Mouse (Mus musculus): ENCODE measurements around the gene Ccdc91. TPM values are rescaled to one million over a fixed set of nuclear protein-coding genes. Genes with fewer than 3 reads are reported as not detected.

Ccdc91 gene
- polyA plus RNA-seq, 1 experiment: 17.5 TPM

GRCm38 (mm10) chr6:147671366-147671765 lies 195.7 kb downstream of the Ccdc91 start:
- WGBS: 89% methylated on average over 1 of the region's 1 CpGs
- Histone ChIP-seq H3K27me3 (ENCODE audit: control insufficient read depth, insufficient read depth, low read length) (no peaks in the 10 kb centered on the region), H3K4me1 (replicated peaks; ENCODE audit: control insufficient read depth, insufficient read depth, low read length) (no peaks in the 10 kb centered on the region), H3K4me3 (ENCODE audit: control insufficient read depth, insufficient read depth, low read length) (no peak overlapping the region), H3K36me3 (ENCODE audit: control insufficient read depth, insufficient read depth, low read length) (no peaks in the 10 kb centered on the region), H3K27ac (ENCODE audit: control insufficient read depth, insufficient read depth, low read length) (no peak overlapping the region)
- DNase-seq: no peak
- TF ChIP-seq POLR2A (IDR thresholded peaks at IDR 0.05; ENCODE audit: control insufficient read depth, extremely low read depth, insufficient read depth, low read length, poor library complexity): no peak
- no peak for TF ChIP-seq CTCF (IDR thresholded peaks at IDR 0.05; ENCODE audit: borderline replicate concordance, control insufficient read depth, extremely low read depth, insufficient read depth, low read length, poor library complexity)

DNA sequence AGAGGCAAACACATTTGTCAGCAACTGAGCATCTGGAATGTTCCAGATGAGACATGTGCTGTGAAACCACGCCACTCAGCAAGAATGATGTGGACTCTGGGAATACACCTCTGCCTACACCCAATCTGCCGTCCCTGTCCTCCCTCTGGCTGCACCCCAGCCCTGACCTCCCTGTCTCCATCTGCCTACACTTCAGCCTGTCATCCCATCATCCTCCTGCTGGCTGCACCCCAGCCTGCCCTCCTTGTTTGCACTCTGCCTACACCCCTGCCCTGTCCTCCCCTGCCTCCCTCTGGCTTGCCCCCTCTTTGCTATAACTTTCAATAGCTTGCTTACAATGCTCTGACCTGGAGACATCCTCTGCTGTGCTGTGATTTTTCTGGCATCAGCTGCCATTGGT lies 196.9 kb downstream of the Ccdc91 start:
- Histone ChIP-seq H3K27ac (ENCODE audit: control insufficient read depth, insufficient read depth, low read length) (no peak overlapping the region), H3K4me1 (replicated peaks; ENCODE audit: control insufficient read depth, insufficient read depth, low read length) (no peaks in the 10 kb centered on the region), H3K4me3 (ENCODE audit: control insufficient read depth, insufficient read depth, low read length) (no peak overlapping the region), H3K36me3 (ENCODE audit: control insufficient read depth, insufficient read depth, low read length) (no peaks in the 10 kb centered on the region), H3K27me3 (ENCODE audit: control insufficient read depth, insufficient read depth, low read length) (no peaks in the 10 kb centered on the region)
- DNase-seq: no peak
- TF ChIP-seq POLR2A (IDR thresholded peaks at IDR 0.05; ENCODE audit: control insufficient read depth, extremely low read depth, insufficient read depth, low read length, poor library complexity) (no peak), CTCF (IDR thresholded peaks at IDR 0.05; ENCODE audit: borderline replicate concordance, control insufficient read depth, extremely low read depth, insufficient read depth, low read length, poor library complexity) (no peak)
- 89% methylated on average over 2 of the region's 2 CpGs for WGBS

DNA sequence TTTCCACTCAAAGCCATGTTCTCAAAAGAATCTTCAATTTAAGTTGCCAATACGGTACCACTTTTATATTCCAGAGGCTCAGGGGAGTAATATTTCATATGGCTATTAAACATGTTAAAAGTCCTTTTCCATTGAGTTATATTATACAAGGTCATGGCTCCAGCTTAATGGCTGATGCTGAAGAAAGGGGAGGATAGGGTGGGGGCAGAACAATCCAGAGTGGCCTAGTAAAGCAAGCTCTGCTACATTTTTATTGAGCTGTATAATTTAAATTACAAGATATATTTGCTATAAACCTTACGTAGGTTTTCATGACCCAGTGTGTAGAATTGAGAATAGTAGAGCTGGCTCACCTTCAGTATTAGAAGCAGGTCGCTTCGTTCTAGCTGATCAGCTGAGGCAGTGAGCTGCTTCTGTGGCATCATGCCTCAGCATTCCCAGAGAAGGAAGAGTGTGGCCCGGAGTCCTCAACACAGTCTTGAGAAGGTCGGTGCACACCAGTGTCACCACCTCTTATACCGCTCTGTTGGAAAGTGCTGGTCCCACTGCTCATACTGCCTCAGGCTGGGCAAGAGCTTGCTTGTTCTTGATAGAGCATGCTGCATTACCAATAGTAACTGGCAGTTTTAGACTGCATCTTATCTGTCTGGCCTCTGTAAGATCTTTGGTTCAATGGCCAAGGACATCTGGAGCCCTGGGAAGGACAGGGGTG lies 199.6 kb downstream of the Ccdc91 start:
- H3K4me3 ChIP-seq (ENCODE audit: control insufficient read depth, insufficient read depth, low read length): no peak overlapping the region
- no peak overlapping the region for H3K27ac ChIP-seq (ENCODE audit: control insufficient read depth, insufficient read depth, low read length)
- no peaks in the 10 kb centered on the region for H3K27me3 ChIP-seq (ENCODE audit: control insufficient read depth, insufficient read depth, low read length)
- 92% methylated on average over 7 of the region's 7 CpGs for WGBS
- no peak for DNase-seq
- H3K36me3 ChIP-seq (ENCODE audit: control insufficient read depth, insufficient read depth, low read length): no peaks in the 10 kb centered on the region
- TF ChIP-seq CTCF (IDR thresholded peaks at IDR 0.05; ENCODE audit: borderline replicate concordance, control insufficient read depth, extremely low read depth, insufficient read depth, low read length, poor library complexity) (no peak), POLR2A (IDR thresholded peaks at IDR 0.05; ENCODE audit: control insufficient read depth, extremely low read depth, insufficient read depth, low read length, poor library complexity) (no peak)
- no peaks in the 10 kb centered on the region for H3K4me1 ChIP-seq (replicated peaks; ENCODE audit: control insufficient read depth, insufficient read depth, low read length)

DNA sequence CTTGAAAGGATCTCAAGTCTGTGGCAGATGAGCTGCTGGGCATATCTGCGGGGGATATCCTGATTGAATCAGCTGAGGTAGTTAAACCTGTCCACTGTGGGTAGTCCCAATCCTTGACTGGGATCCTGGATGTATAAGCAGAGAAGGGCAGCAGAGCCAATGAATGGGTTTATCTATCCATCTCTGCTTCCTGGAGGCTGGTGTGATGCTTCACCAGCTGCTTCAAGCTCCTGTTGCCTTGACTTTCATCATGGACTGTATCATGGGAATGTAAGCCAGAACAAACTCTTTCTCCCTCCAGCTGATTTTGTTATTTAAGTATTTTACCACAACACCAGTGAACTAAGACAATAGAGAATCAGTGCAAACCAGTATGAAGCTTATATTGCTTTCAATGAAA lies 200.6 kb downstream of the Ccdc91 start:
- TF ChIP-seq POLR2A (IDR thresholded peaks at IDR 0.05; ENCODE audit: control insufficient read depth, extremely low read depth, insufficient read depth, low read length, poor library complexity) (no peak), CTCF (IDR thresholded peaks at IDR 0.05; ENCODE audit: borderline replicate concordance, control insufficient read depth, extremely low read depth, insufficient read depth, low read length, poor library complexity) (no peak)
- 100% methylated on average over 1 of the region's 1 CpGs for WGBS
- H3K27me3 ChIP-seq (ENCODE audit: control insufficient read depth, insufficient read depth, low read length): no peaks in the 10 kb centered on the region
- H3K4me1 ChIP-seq (replicated peaks; ENCODE audit: control insufficient read depth, insufficient read depth, low read length): no peaks in the 10 kb centered on the region
- no peaks in the 10 kb centered on the region for H3K36me3 ChIP-seq (ENCODE audit: control insufficient read depth, insufficient read depth, low read length)
- H3K4me3 ChIP-seq (ENCODE audit: control insufficient read depth, insufficient read depth, low read length): no peak overlapping the region
- no peak overlapping the region for H3K27ac ChIP-seq (ENCODE audit: control insufficient read depth, insufficient read depth, low read length)
- no peak for DNase-seq

Other genes starting within 250 kb of the Ccdc91 start
- 2.4 and 3.3 TPM in 2 replicates for gene Pthlh, start 211.6 kb upstream of the Ccdc91 start, polyA plus RNA-seq (2012; rRNA removed)